Mouse (Mus musculus) telencephalon, adult 2 months (tissue): ENCODE results near the gene Ano2.

ENCODE experiments used
- DNase-seq: peaks from one replicate; pipeline ENCODE4 v3.0.0-alpha.2; 2011; ENCODE audit warnings: low read depth, low spot score

Gene Ano2

GRCm38 (mm10) chr6:126053136-126053535, 362.9 kb downstream of the Ano2 start:
- DNase-seq = no peak

- DNase-seq = no peak
These were observed 367.5 kb downstream of the Ano2 start for GRCm38 (mm10) chr6:126057706-126058105.

- DNase-seq = no peak
These were observed 390.3 kb downstream of the Ano2 start for GRCm38 (mm10) chr6:126080531-126080930.

- DNase-seq = no peak
These were observed 396.2 kb downstream of the Ano2 start for GRCm38 (mm10) chr6:126086321-126086950.

GRCm38 (mm10) chr6:126088489-126089265, 398.5 kb downstream of the Ano2 start:
- no peak for DNase-seq
